Mouse (Mus musculus): ENCODE results near the gene Npl.
A peak's percentile ranks its signal among the peaks of the same experiment; 100 is the strongest.
"Not testable (repeated sequence)": the region's sequence is repeated elsewhere in the genome, so short reads cannot be mapped to it uniquely, and the experiment has no call there.

Gene Npl

GRCm38 (mm10) chr1:153489132-153489531 lies 60.7 kb downstream of the Npl start:
- DNase-seq (ENCODE audit: low spot score), result peak; percentile 59

DNA sequence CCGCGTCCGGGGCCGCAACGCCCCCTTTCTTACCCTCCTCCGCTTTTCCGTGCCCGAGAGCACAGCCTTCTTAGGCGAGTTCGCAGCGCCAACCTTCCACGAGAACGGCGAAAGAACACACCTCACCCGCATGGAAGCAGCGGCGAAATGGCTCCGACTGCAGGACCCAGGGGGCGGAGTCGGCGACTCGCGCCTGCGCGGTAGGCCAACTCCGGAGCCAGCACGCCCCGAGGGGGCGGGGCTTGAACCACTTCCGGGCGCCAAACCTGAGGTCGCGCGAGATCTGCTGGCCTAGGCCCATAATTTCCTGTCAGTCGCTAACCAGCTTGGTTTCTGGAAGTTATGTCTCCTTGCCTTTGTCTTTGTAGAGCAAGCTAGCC lies 62.4 kb downstream of the Npl start, which contains the start of gene Dhx9:
TSS of gene Dhx9 (minus strand) at position 161 of the 380 bp plus-strand sequence.
- peak; percentile 97 for DNase-seq (ENCODE audit: low spot score)

GRCm38 (mm10) chr1:153486767-153487499 lies 62.9 kb downstream of the Npl start:
- DNase-seq (ENCODE audit: low spot score), result peak; percentile 49

DNA sequence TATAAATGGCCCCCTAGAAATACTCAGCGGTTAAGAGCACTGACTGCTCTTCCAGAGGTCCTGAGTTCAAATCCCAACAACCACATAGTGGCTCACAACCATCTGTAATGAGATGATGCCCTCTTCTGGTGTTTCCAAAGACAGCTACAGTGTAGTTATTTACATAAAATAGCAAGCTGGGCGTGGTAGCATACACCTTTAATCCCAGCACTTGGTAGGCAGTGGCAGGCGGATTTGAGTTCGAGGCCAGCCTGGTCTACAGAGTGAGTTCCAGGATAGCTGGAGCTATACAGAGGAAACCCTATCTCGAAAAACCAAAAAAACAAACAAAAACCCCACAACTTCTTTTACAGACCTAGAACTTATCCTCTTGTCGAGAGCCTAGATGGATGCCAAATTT lies 63.7 kb downstream of the Npl start:
- DNase-seq (ENCODE audit: low spot score), result not testable (repeated sequence)

- no peak for DNase-seq (ENCODE audit: low spot score)
These were observed 64.5 kb downstream of the Npl start for GRCm38 (mm10) chr1:153485201-153485796.

DNA sequence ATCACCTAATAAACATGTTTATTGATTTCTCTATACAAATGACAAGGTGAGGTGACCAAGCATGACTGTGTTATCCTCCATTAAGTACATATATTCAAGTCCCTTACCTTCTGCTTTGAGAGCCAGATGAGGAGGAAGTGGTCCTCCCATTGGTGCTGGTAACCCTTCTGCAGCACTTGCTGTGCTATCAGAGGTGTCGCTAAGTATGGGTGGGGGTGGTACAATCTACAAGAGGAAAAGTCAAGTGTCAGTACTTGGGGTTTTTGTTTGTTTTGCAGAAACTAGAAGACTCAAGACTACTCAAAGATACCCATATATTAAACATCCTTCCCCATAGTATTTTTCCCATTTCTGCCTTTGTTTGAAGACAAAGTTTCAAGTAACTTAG lies 68.8 kb downstream of the Npl start:
- DNase-seq (ENCODE audit: low spot score), result no peak

DNA sequence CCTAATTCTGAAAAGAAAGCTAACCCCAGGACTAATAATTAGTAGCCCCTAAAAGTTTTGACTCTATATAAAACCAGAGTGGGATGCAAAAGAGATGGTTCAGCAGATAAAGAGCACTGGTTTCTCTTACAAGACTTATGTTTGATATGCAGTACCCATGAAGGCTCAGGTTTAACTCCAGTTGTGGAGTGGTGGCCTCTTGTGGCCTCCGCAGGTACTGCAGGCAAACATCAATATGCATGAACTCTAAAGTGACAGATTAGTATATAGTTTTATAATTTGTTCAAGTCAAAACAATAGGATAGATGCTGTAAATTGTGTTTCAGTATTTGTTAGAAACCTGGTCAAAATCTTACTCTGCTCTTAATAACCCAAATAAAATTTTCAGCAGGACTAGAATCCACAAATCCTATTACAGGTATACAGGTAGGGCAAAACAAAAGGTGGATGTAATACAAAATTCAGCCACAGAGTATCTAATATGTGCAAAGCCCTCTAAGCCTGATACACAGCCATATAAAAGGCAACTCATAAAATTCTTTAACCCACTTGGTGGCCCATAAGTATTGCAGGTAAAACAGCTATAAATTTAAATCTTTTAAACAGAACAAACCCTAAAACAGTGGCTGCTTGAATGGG lies 69.3 kb downstream of the Npl start:
- peak; percentile 57 for DNase-seq (ENCODE audit: low spot score)

DNA sequence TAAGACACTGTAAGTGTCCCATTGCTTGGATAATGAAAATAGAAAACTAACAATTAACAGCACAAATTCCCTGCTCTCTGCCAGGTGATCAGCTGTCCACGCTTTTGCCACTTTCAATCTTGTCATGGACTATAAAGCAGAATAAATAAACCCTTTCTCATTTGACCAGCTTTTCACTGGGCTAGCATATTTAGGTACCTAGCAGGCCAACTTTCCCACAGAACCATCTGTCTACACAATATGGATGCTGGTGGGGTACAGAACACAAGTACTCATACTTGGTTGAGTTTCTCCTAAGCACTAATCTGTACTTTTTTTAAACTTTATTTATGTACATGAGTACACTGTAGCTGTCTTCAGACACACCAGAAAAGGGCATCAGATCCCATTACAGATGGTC lies 70.5 kb downstream of the Npl start:
- DNase-seq (ENCODE audit: low spot score), result no peak

- no peak for DNase-seq (ENCODE audit: low spot score)
These were observed 88.0 kb downstream of the Npl start for GRCm38 (mm10) chr1:153461796-153462195.

GRCm38 (mm10) chr1:153456137-153456536 lies 93.7 kb downstream of the Npl start:
- no peak for DNase-seq (ENCODE audit: low spot score)

DNA sequence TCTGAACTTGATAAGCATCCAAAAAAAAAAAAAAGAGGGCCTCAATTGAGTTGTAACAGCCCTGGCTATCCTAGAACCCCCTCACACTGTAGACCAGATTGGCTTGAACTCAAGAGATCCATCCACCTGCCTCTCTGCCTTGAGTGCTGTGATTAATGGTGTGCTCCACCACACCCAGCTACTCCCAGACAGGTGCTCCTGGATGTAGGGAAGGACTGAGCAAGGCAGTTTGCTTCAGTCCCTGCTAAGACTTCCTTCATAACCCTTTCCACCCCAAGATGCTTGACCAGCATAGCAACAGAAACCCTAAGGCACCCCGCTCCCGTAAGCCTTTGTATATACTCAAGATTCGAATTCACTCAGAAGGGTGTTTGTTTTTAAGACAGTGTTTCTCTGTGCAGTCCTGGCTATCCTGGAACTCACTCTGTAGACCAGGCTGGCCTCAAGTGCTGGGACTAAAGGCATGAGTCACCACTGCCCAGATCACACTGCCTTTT lies 96.7 kb downstream of the Npl start:
- no peak for DNase-seq (ENCODE audit: low spot score)
